ENCODE assay signal across 9 mouse cellular contexts in genomic region chr10:93275212-93276136, GRCm38 (mm10). TPM values are rescaled to one million over a fixed set of nuclear protein-coding genes. Genes with fewer than 3 reads are reported as not detected.
DNase-seq lines count a peak whose midpoint lies in the region; ATAC-seq lines count a peak whose summit lies in the region.
"Had no signal": no experiment of that assay in that cellular context is flagged by ENCODE, and none has a peak within 500 bp of the region (broad histone marks: within the 10 kb centered on the region; RNA-seq: fewer than 3 reads in every experiment).

No protein-coding gene starts in this region.

- peak overlapping the region in 1 of 2 experiments; percentile 19; a peak in 1 of 4 replicates for H3K4me3 ChIP-seq in heart, embryonic 14.5 days (ENCODE audit: control insufficient read depth in 1 of 2, insufficient read depth in 1 of 2, low read depth in 1 of 2, low read length in 2 of 2)

- peaks cover 7% of the 10 kb centered on the region; the same call in 1 of the 2 replicates for H3K36me3 ChIP-seq in heart, embryonic 14.5 days (ENCODE audit: control insufficient read depth, insufficient read depth, low read length)
- H3K36me3 ChIP-seq: liver, embryonic 15.5 days had no signal

- ATAC-seq in heart, embryonic 14.5 days (ENCODE audit: insufficient number of reproducible peaks, insufficient read depth, low FRiP score, low read depth) = peak; percentile 36; the same call in 1 of the 2 replicates

- WGBS in heart, embryonic 14.5 days = 50% methylated on average over 25 of the region's 25 CpGs

- DNase-seq in heart, postnatal 14 days = no peak
- peak; percentile 94 to 97 for DNase-seq in cerebellum, postnatal 14 days
- peak; percentile 44 for DNase-seq in heart, postnatal 4 days
- DNase-seq in left cerebral cortex, postnatal 10 days (ENCODE audit: extremely low spot score in 1 of 2, low spot score in 2 of 2) = peak; percentile 81 to 87
- DNase-seq in right cerebral cortex, postnatal 10 days (ENCODE audit: low spot score in 2 of 2) = peak; percentile 91 to 95
- no peak for DNase-seq in ovary, postnatal 14 days (ENCODE audit: low spot score)
- DNase-seq in natural killer cell, adult 2 months (ENCODE audit: low spot score in 2 of 2) = no peak

- peaks cover 38 to 59% of the 10 kb centered on the region in 2 experiments for H3K4me1 ChIP-seq in heart, embryonic 14.5 days (ENCODE audit: control insufficient read depth in 2 of 2, insufficient read depth in 2 of 2, low read length in 2 of 2)

- H3K27ac ChIP-seq in heart, embryonic 14.5 days (replicated peaks in 1 of 2; ENCODE audit: control insufficient read depth in 1 of 2, insufficient read depth in 1 of 2, low read depth in 2 of 2, low read length in 2 of 2) = peak overlapping the region in 1 of 2 experiments; percentile 64; a peak in 2 of 4 replicates
- H3K27ac ChIP-seq: liver, embryonic 15.5 days had no signal

- no peaks in the 10 kb centered on the region for H3K27me3 ChIP-seq in heart, embryonic 14.5 days (ENCODE audit: control insufficient read depth, insufficient read depth, low read length)
- H3K27me3 ChIP-seq: liver, embryonic 15.5 days had no signal

- H3K9ac ChIP-seq in heart, embryonic 14.5 days (ENCODE audit: low read length) = peak overlapping the region; percentile 64
- H3K9ac ChIP-seq: liver, embryonic 15.5 days had no signal

- H3K9me3 ChIP-seq in heart, embryonic 14.5 days (ENCODE audit: control insufficient read depth, low read length) = no peaks in the 10 kb centered on the region
- H3K9me3 ChIP-seq: liver, embryonic 15.5 days had no signal

- intact Hi-C loops in heart, postnatal 14 days (cut with DNase I) = no loop called here
- intact Hi-C loops in left cerebral cortex, postnatal 10 days (cut with DNase I) = loop anchor here (10.0 kb wide), 1 partner anchor 201 kb away; no protein-coding TSS in a partner anchor

- peak overlapping the region; percentile 58 for H3K4me2 ChIP-seq in heart, embryonic 14.5 days (ENCODE audit: low read length)

RNA-seq across cellular contexts. Expression of gene Elk3, which starts 35.5 kb away (rescaled TPM):
- polyA plus RNA-seq in heart, embryonic 14.5 days (2014; fragmentation: Nextera tagmentation; extraction: Ambion mirVana) = 42.8 and 46.5 TPM in 2 replicates
- 10 to 100 TPM; 64.1 to 67.2 TPM for total RNA-seq in heart, postnatal 14 days (2021)
- total RNA-seq in heart, postnatal 4 days (2021) = 100 to 1,000 TPM; 102 to 103 TPM
- total RNA-seq in left cerebral cortex, postnatal 10 days (2021) = 10 to 100 TPM; 10.6 to 13.9 TPM

Comparison
In these comparisons a context has a peak if more than half of its experiments do, and no peak if none do; other contexts are left out.
1. DNase-seq: peak in cerebellum, postnatal 14 days (2 of 2), heart, postnatal 4 days (single experiment), left cerebral cortex, postnatal 10 days (2 of 2) and right cerebral cortex, postnatal 10 days (2 of 2); none in heart, postnatal 14 days (0 of 2), ovary, postnatal 14 days (single experiment) and natural killer cell, adult 2 months (0 of 2).
2. RNA of gene Elk3, which starts 35.5 kb away (total RNA-seq): 102 to 103 TPM in heart, postnatal 4 days and 64.1 to 67.2 TPM in heart, postnatal 14 days; 10.6 to 13.9 TPM in left cerebral cortex, postnatal 10 days; every median in the first group is over 4 times any median in the second.